Mouse (Mus musculus): ENCODE data around the gene Dhrs7. TPM values are rescaled to one million over a fixed set of nuclear protein-coding genes. Genes with fewer than 3 reads are reported as not detected.
"Not testable (repeated sequence)": the region's sequence is repeated elsewhere in the genome, so short reads cannot be mapped to it uniquely, and the experiment has no call there.

Dhrs7 gene
- 3.7 and 5.6 TPM in 2 replicates for polyA plus RNA-seq (2014; fragmentation: Nextera tagmentation; extraction: Ambion mirVana)

DNA sequence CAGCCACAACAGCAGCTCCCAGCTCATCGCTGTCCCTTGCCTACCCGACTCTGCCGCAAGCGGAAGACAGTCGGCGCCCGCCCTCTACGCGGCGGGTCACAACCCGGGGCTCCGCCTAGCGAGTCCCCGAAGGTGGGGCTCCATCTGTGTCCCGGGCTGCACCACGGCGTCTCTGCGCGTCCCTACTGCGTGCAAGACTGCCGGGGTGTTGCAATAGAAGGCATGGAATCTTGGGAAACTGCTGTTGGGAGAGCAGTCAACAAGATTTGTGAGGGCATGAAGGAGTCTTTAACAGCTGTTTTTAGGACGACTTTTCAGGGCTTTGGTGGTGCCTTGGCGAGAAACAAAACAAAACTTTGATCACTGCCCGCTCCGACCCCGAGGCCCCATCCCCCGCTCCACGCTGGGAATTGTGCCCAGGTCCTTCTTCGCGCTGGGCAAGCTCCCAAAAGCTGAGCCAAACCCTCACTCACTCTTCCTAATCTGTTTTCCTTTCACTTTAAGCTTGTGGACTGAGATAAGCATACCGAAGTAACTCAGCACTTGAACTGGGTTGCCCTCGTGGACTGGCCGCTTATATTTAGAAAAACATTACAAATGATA is at the start of gene Dhrs7:
Dhrs7 (minus strand) TSS at position 175 of the 603 bp plus-strand sequence.
- ATAC-seq (ENCODE audit: insufficient number of reproducible peaks, low FRiP score, low TSS enrichment, low read depth) (peak; percentile 88), DNase-seq (ENCODE audit: low spot score) (peak; percentile 80)
- Histone ChIP-seq H3K9ac (ENCODE audit: low read length) (peak within 1 kb of the TSS; percentile 51), H3K36me3 (ENCODE audit: control insufficient read depth, insufficient read depth, low read length) (no peaks in the 10 kb centered on the region), H3K4me2 (ENCODE audit: low read depth, severe bottlenecking) (peak within 1 kb of the TSS; percentile 82), H3K4me3 (ENCODE audit: low read depth, low read length) (peak within 1 kb of the TSS; percentile 48), H3K9me3 (ENCODE audit: control insufficient read depth, low read length) (no peaks in the 10 kb centered on the region), H3K27ac (replicated peaks; ENCODE audit: low read depth, low read length) (no peak within 1 kb of the TSS), H3K27me3 (ENCODE audit: control insufficient read depth, insufficient read depth, low read length) (no peaks in the 10 kb centered on the region), H3K4me1 (ENCODE audit: control insufficient read depth, insufficient read depth, low read length) (no peaks in the 10 kb centered on the region; the same call in 1 of the 2 replicates)
- WGBS, result 3% methylated on average over 33 of the region's 33 CpGs

DNA sequence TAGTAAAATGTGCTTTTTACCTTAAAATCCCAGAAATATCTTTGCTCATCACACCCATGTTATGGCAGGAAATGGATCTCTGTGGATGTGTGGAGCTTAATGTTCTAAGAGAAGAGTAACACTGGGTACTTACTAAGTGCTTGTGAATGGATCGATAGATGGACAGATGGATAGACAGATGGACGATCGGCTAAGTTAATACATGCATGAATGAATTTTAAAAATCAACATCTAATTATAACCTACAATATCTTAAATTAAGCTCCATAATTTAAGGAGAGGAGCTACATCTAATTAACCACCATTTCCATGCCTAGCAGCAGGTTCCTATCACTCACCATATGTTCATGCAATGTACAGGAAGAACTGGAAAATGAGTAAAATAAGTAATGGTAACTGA is 45.3 kb upstream of the Dhrs7 start:
- WGBS, result 91% methylated on average over 3 of the region's 3 CpGs
- no peaks in the 10 kb centered on the region for H3K9me3 ChIP-seq (ENCODE audit: control insufficient read depth, low read length)
- no peak overlapping the region for H3K9ac ChIP-seq (ENCODE audit: low read length)
- no peaks in the 10 kb centered on the region for H3K27me3 ChIP-seq (ENCODE audit: control insufficient read depth, insufficient read depth, low read length)
- DNase-seq (ENCODE audit: low spot score), result no peak
- no peaks in the 10 kb centered on the region for H3K36me3 ChIP-seq (ENCODE audit: control insufficient read depth, insufficient read depth, low read length)
- H3K27ac ChIP-seq (replicated peaks; ENCODE audit: low read depth, low read length), result no peak overlapping the region
- no peak overlapping the region for H3K4me2 ChIP-seq (ENCODE audit: low read depth, severe bottlenecking)
- H3K4me1 ChIP-seq (ENCODE audit: control insufficient read depth, insufficient read depth, low read length), result no peaks in the 10 kb centered on the region
- no peak for ATAC-seq (ENCODE audit: insufficient number of reproducible peaks, low FRiP score, low TSS enrichment, low read depth)
- no peak overlapping the region for H3K4me3 ChIP-seq (ENCODE audit: low read depth, low read length)

DNA sequence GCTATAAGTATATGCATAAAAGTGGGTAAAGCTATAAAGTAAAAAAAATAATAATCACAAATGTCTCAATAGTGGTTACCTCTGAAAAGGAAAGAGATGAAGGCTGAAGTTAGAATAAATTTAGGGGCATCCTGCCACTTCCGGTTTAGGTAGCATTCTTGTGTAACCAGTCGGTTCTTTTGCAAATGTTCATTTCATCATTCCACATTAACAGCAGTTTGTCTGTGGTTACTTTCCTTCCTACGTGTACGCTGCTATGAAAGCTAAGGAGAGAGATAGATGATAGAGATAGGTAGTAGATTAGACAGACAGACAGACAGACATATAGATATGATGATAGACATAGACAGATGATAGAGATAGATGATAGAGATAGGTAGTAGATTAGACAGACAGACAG is 39.4 kb upstream of the Dhrs7 start:
- Histone ChIP-seq H3K27me3 (ENCODE audit: control insufficient read depth, insufficient read depth, low read length) (no peaks in the 10 kb centered on the region), H3K9ac (ENCODE audit: low read length) (no peak overlapping the region), H3K27ac (replicated peaks; ENCODE audit: low read depth, low read length) (no peak overlapping the region), H3K9me3 (ENCODE audit: control insufficient read depth, low read length) (no peaks in the 10 kb centered on the region), H3K4me2 (ENCODE audit: low read depth, severe bottlenecking) (no peak overlapping the region), H3K36me3 (ENCODE audit: control insufficient read depth, insufficient read depth, low read length) (no peaks in the 10 kb centered on the region), H3K4me1 (ENCODE audit: control insufficient read depth, insufficient read depth, low read length) (no peaks in the 10 kb centered on the region), H3K4me3 (ENCODE audit: low read depth, low read length) (no peak overlapping the region)
- ATAC-seq (ENCODE audit: insufficient number of reproducible peaks, low FRiP score, low TSS enrichment, low read depth) (no peak), DNase-seq (ENCODE audit: low spot score) (no peak)
- WGBS, result 90% methylated on average over 4 of the region's 4 CpGs

DNA sequence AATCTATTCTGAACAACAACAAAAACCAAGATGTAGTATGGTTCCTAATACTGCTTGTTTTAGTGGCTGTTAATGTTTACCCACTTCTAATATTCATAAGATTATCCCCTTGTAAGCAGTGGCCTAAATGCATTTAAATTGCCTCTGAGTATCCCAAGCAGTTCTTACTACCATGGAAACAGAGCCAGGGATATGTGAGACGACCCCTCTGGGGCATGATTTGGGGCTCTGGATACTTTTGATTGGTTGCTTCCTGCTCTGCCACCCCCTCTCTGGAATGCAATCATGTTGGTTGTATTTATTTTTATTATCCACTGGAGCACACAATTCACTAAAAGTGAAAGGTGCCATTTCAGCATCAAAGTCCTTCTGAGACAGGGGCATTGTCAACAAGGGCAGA is 35.3 kb upstream of the Dhrs7 start:
- Histone ChIP-seq H3K4me2 (ENCODE audit: low read depth, severe bottlenecking) (no peak overlapping the region), H3K9ac (ENCODE audit: low read length) (no peak overlapping the region), H3K36me3 (ENCODE audit: control insufficient read depth, insufficient read depth, low read length) (no peaks in the 10 kb centered on the region), H3K4me1 (ENCODE audit: control insufficient read depth, insufficient read depth, low read length) (no peaks in the 10 kb centered on the region), H3K9me3 (ENCODE audit: control insufficient read depth, low read length) (no peaks in the 10 kb centered on the region), H3K27ac (replicated peaks; ENCODE audit: low read depth, low read length) (no peak overlapping the region), H3K4me3 (ENCODE audit: low read depth, low read length) (no peak overlapping the region), H3K27me3 (ENCODE audit: control insufficient read depth, insufficient read depth, low read length) (no peaks in the 10 kb centered on the region)
- DNase-seq (ENCODE audit: low spot score) (no peak), ATAC-seq (ENCODE audit: insufficient number of reproducible peaks, low FRiP score, low TSS enrichment, low read depth) (no peak)
- WGBS, result 24% methylated on average over 1 of the region's 1 CpGs

DNA sequence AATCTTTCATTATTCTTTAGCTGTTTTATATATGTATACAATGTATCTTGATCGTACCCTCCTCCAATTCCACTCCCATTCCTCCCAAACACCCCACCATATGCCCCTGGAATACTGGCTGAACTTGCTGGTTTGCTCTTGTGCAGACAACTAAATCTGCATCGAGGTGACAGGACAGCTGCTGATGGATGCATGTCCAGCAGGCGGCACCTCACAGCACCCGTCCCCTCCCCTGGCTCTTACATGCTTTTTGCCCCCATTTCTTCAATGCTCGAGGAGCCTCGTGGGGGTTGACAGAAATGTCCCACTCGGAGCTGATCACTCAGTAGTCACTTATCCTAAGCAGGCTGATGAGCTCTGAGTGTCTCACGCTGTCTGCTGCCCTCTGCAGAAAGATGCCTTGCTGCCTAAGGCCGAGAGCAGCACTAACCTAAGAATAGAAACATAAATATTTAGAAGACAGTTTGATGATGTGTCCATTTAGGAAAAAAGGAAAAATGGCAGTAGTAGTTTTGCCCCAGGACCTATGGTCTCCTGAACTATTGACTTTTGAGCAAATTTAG is 30.3 kb upstream of the Dhrs7 start:
- WGBS, result 56% methylated on average over 9 of the region's 9 CpGs
- no peak overlapping the region for H3K4me3 ChIP-seq (ENCODE audit: low read depth, low read length)
- no peak for DNase-seq (ENCODE audit: low spot score)

DNA sequence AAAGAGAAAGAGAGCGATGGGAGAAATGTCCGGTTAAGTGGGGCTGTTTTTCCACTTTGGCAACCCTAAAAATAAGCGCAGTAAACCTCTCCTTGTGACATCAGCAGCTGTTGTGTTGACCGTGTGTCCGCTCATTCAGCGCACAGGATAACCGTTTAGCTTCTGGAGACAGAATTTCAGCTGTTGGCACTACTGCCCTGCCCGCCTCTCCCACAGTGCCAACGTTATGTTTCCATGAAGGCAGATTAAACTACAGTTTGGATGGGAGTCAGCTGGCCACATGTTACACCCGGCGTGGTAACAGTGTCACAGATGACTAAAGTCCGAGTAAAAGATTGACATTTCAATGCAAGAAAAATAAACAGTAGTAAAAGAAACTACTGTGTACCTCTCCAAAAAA is 29.7 kb upstream of the Dhrs7 start:
- H3K4me2 ChIP-seq (ENCODE audit: low read depth, severe bottlenecking), result no peak overlapping the region
- DNase-seq (ENCODE audit: low spot score) (no peak), ATAC-seq (ENCODE audit: insufficient number of reproducible peaks, low FRiP score, low TSS enrichment, low read depth) (no peak)
- no peak overlapping the region for H3K9ac ChIP-seq (ENCODE audit: low read length)
- no peaks in the 10 kb centered on the region for H3K4me1 ChIP-seq (ENCODE audit: control insufficient read depth, insufficient read depth, low read length)
- H3K36me3 ChIP-seq (ENCODE audit: control insufficient read depth, insufficient read depth, low read length), result no peaks in the 10 kb centered on the region
- no peak overlapping the region for H3K27ac ChIP-seq (replicated peaks; ENCODE audit: low read depth, low read length)
- H3K4me3 ChIP-seq (ENCODE audit: low read depth, low read length), result no peak overlapping the region
- WGBS, result 82% methylated on average over 12 of the region's 12 CpGs
- H3K27me3 ChIP-seq (ENCODE audit: control insufficient read depth, insufficient read depth, low read length), result no peaks in the 10 kb centered on the region
- no peaks in the 10 kb centered on the region for H3K9me3 ChIP-seq (ENCODE audit: control insufficient read depth, low read length)

More for the DNA sequence above, 30.3 kb upstream of the Dhrs7 start:
- no peaks in the 10 kb centered on the region for H3K27me3 ChIP-seq (ENCODE audit: control insufficient read depth, insufficient read depth, low read length)
- no peaks in the 10 kb centered on the region for H3K36me3 ChIP-seq (ENCODE audit: control insufficient read depth, insufficient read depth, low read length)
- H3K4me2 ChIP-seq (ENCODE audit: low read depth, severe bottlenecking), result no peak overlapping the region
- ATAC-seq (ENCODE audit: insufficient number of reproducible peaks, low FRiP score, low TSS enrichment, low read depth), result no peak
- no peaks in the 10 kb centered on the region for H3K9me3 ChIP-seq (ENCODE audit: control insufficient read depth, low read length)
- H3K4me1 ChIP-seq (ENCODE audit: control insufficient read depth, insufficient read depth, low read length), result no peaks in the 10 kb centered on the region
- no peak overlapping the region for H3K9ac ChIP-seq (ENCODE audit: low read length)
- H3K27ac ChIP-seq (replicated peaks; ENCODE audit: low read depth, low read length), result no peak overlapping the region

DNA sequence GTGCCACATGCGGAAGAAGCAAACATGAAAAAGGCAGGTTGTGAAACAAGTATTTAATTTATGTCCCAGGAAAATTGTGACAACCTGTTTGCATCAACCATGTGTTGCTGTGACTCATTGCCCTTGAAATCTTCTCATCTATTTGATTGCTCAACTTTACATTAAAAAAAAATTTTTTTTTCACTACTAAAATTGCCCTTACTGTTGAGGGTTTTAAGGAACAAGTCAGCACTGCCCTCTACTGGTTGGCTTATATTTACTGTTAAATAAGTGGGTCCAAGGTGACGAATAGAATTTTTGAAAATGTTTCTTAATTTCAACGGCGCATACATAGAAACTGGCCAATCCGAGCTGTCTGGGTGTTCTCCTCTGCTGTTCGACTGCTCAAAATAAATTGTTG is 29.2 kb upstream of the Dhrs7 start:
- DNase-seq (ENCODE audit: low spot score), result no peak
- Histone ChIP-seq H3K4me1 (ENCODE audit: control insufficient read depth, insufficient read depth, low read length) (no peaks in the 10 kb centered on the region), H3K4me3 (ENCODE audit: low read depth, low read length) (no peak overlapping the region), H3K36me3 (ENCODE audit: control insufficient read depth, insufficient read depth, low read length) (no peaks in the 10 kb centered on the region), H3K4me2 (ENCODE audit: low read depth, severe bottlenecking) (no peak overlapping the region), H3K9ac (ENCODE audit: low read length) (no peak overlapping the region), H3K27me3 (ENCODE audit: control insufficient read depth, insufficient read depth, low read length) (no peaks in the 10 kb centered on the region), H3K27ac (replicated peaks; ENCODE audit: low read depth, low read length) (no peak overlapping the region), H3K9me3 (ENCODE audit: control insufficient read depth, low read length) (no peaks in the 10 kb centered on the region)
- 49% methylated on average over 6 of the region's 6 CpGs for WGBS
- no peak for ATAC-seq (ENCODE audit: insufficient number of reproducible peaks, low FRiP score, low TSS enrichment, low read depth)

DNA sequence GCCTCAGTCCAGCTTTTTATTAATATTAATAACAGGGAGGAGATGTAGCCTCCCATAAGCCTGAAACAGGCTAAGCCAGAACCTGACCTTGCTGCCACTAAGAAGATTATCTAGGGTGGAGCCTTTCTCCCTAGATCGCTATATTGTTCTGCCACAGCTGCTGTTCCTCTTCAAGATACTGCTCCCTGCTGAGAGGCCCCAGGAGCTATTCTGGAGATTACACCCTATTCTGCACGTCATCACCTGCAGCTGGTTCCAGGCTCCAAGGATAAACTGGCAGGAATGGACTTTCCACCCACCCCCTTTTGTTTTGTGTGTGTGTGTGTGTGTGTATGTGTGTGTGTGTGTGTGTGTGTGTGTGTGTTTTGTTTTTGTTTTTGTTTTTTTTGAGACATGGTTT is 23.6 kb upstream of the Dhrs7 start:
- DNase-seq (ENCODE audit: low spot score); ATAC-seq (ENCODE audit: insufficient number of reproducible peaks, low FRiP score, low TSS enrichment, low read depth); H3K4me3 ChIP-seq (ENCODE audit: low read depth, low read length); H3K27ac ChIP-seq (replicated peaks; ENCODE audit: low read depth, low read length); H3K9me3 ChIP-seq (ENCODE audit: control insufficient read depth, low read length); H3K9ac ChIP-seq (ENCODE audit: low read length); H3K36me3 ChIP-seq (ENCODE audit: control insufficient read depth, insufficient read depth, low read length); H3K4me1 ChIP-seq (ENCODE audit: control insufficient read depth, insufficient read depth, low read length); H3K4me2 ChIP-seq (ENCODE audit: low read depth, severe bottlenecking); H3K27me3 ChIP-seq (ENCODE audit: control insufficient read depth, insufficient read depth, low read length): not testable (repeated sequence)
- 60% methylated on average over 2 of the region's 2 CpGs for WGBS

DNA sequence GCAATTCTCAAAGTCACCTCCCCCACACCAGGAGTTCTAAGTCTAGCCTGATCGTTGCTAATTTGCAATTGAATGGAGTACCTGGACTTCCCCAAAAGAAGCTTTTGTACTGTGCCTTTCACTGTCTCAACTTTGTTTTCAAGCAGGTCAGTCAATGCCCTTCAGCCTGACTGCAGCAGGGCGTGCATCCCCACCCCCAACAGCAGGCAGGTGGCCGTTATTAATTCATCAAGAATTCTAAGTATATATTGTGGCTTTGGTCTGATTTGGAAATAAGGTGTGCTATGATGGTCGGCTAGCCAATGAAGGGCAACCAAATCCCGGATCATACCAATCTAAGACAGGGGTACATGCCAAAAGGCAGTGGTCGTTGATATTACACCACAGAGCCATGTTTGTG is 23.0 kb upstream of the Dhrs7 start:
- H3K27me3 ChIP-seq (ENCODE audit: control insufficient read depth, insufficient read depth, low read length); H3K4me2 ChIP-seq (ENCODE audit: low read depth, severe bottlenecking); H3K9ac ChIP-seq (ENCODE audit: low read length); H3K4me3 ChIP-seq (ENCODE audit: low read depth, low read length); DNase-seq (ENCODE audit: low spot score); H3K4me1 ChIP-seq (ENCODE audit: control insufficient read depth, insufficient read depth, low read length); ATAC-seq (ENCODE audit: insufficient number of reproducible peaks, low FRiP score, low TSS enrichment, low read depth); H3K36me3 ChIP-seq (ENCODE audit: control insufficient read depth, insufficient read depth, low read length); H3K27ac ChIP-seq (replicated peaks; ENCODE audit: low read depth, low read length); H3K9me3 ChIP-seq (ENCODE audit: control insufficient read depth, low read length): not testable (repeated sequence)
- 44% methylated on average over 6 of the region's 6 CpGs for WGBS
